Mouse (Mus musculus): ENCODE measurements around the gene Mprip. TPM values are rescaled to one million over a fixed set of nuclear protein-coding genes. Genes with fewer than 3 reads are reported as not detected.
A peak's percentile ranks its signal among the peaks of the same experiment; 100 is the strongest.
"Not testable (repeated sequence)": the region's sequence is repeated elsewhere in the genome, so short reads cannot be mapped to it uniquely, and the experiment has no call there.

Gene Mprip
- 128 and 142 TPM in 2 replicates for total RNA-seq (2017)

- no peak for ATAC-seq (replicated peaks in 1 of 2; ENCODE audit: insufficient read depth in 1 of 2, low FRiP score in 2 of 2, low TSS enrichment in 1 of 2, low read depth in 1 of 2, poor library complexity in 2 of 2, severe bottlenecking in 2 of 2)
Observed at GRCm38 (mm10) chr11:59661005-59661404, at the start of gene Mprip. Mprip (plus strand) TSS chr11:59661305.

- ATAC-seq (replicated peaks in 1 of 2; ENCODE audit: insufficient read depth in 1 of 2, low FRiP score in 2 of 2, low TSS enrichment in 1 of 2, low read depth in 1 of 2, poor library complexity in 2 of 2, severe bottlenecking in 2 of 2), result no peak
Observed at GRCm38 (mm10) chr11:59611646-59612045, 49.5 kb upstream of the Mprip start.

DNA sequence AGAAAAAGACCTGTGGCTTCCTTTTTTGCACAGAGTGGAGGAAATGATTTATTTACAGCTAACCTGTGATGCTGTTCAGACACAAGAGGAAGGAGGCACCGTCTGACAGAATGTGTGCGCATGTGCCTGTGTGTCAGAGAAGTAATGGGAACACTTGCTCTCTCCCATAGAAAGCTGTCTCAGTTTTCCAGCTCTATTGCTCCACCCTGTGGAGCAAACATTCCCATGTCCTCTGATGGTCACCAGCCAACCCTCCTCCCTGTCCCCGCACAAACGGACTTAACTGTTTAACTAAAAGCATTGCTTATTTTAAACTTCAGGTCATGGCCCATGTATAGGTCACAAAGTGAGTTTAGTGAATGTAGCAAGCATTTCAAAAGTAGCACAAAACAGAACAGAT, 47.0 kb upstream of the Mprip start:
- no peak for ATAC-seq (replicated peaks in 1 of 2; ENCODE audit: insufficient read depth in 1 of 2, low FRiP score in 2 of 2, low TSS enrichment in 1 of 2, low read depth in 1 of 2, poor library complexity in 2 of 2, severe bottlenecking in 2 of 2)

GRCm38 (mm10) chr11:59616986-59617385, 44.1 kb upstream of the Mprip start:
- ATAC-seq (replicated peaks in 1 of 2; ENCODE audit: insufficient read depth in 1 of 2, low FRiP score in 2 of 2, low TSS enrichment in 1 of 2, low read depth in 1 of 2, poor library complexity in 2 of 2, severe bottlenecking in 2 of 2), result not testable (repeated sequence)

DNA sequence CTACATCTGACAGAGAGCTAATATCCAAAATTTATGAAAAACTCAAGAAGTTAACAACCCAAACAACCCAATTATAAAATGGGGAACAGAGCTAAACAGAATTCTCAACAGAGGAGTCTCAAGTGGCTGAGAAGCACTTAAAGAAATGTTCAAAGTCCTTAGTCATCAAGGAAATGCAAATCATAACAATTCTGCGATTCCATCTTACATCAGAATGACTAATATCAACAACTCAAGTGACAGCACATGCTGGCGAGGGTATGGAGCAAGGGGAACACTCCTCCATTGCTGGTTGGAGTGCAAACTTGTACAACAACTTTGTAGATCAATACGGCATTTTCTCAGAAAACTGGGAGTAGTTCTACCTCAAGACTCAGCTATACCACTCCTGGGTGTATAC, 38.9 kb upstream of the Mprip start:
- ATAC-seq (replicated peaks in 1 of 2; ENCODE audit: insufficient read depth in 1 of 2, low FRiP score in 2 of 2, low TSS enrichment in 1 of 2, low read depth in 1 of 2, poor library complexity in 2 of 2, severe bottlenecking in 2 of 2), result no peak

DNA sequence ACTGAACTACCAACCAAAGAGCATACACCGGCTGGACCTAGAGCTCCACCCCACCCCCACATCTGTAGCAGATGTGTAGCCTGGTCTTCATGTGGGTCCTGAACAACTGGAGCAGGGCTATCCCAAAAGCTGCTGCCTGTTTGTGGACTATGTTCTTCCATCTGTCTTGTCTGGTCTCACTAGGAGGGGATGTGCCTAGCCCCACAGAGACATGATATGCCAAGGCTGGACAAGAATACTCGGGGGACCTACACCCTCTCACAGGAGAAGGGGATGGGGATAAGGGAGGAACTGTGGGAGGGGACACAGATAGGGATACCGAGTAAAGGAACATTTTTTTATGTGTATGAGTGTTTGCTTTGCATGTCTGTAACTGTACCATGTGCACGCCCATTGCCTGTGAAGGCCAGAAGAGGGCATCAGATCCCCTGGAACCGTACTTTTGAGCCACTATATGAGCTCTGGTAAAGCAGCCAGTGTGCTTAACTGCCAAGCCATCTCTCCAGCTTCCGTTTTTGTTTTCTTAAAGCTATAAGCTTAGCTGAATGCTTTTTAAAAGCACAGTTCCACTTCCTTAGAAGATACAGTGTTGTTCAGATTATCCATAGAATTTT, 37.0 kb upstream of the Mprip start:
- ATAC-seq (replicated peaks in 1 of 2; ENCODE audit: insufficient read depth in 1 of 2, low FRiP score in 2 of 2, low TSS enrichment in 1 of 2, low read depth in 1 of 2, poor library complexity in 2 of 2, severe bottlenecking in 2 of 2), result peak; percentile 96 to 98

- no peak for ATAC-seq (replicated peaks in 1 of 2; ENCODE audit: insufficient read depth in 1 of 2, low FRiP score in 2 of 2, low TSS enrichment in 1 of 2, low read depth in 1 of 2, poor library complexity in 2 of 2, severe bottlenecking in 2 of 2)
Observed at GRCm38 (mm10) chr11:59626192-59626591, 34.9 kb upstream of the Mprip start.

GRCm38 (mm10) chr11:59628177-59628576, 32.9 kb upstream of the Mprip start:
- 0 out of 4 replicates have a peak, but pooled peaks of 1 of the 2 experiments have one; percentile 41 for ATAC-seq (replicated peaks in 1 of 2; ENCODE audit: insufficient read depth in 1 of 2, low FRiP score in 2 of 2, low TSS enrichment in 1 of 2, low read depth in 1 of 2, poor library complexity in 2 of 2, severe bottlenecking in 2 of 2)

GRCm38 (mm10) chr11:59629871-59630270, 31.2 kb upstream of the Mprip start:
- no peak for ATAC-seq (replicated peaks in 1 of 2; ENCODE audit: insufficient read depth in 1 of 2, low FRiP score in 2 of 2, low TSS enrichment in 1 of 2, low read depth in 1 of 2, poor library complexity in 2 of 2, severe bottlenecking in 2 of 2)

GRCm38 (mm10) chr11:59631980-59632379, 29.1 kb upstream of the Mprip start:
- no peak for ATAC-seq (replicated peaks in 1 of 2; ENCODE audit: insufficient read depth in 1 of 2, low FRiP score in 2 of 2, low TSS enrichment in 1 of 2, low read depth in 1 of 2, poor library complexity in 2 of 2, severe bottlenecking in 2 of 2)

DNA sequence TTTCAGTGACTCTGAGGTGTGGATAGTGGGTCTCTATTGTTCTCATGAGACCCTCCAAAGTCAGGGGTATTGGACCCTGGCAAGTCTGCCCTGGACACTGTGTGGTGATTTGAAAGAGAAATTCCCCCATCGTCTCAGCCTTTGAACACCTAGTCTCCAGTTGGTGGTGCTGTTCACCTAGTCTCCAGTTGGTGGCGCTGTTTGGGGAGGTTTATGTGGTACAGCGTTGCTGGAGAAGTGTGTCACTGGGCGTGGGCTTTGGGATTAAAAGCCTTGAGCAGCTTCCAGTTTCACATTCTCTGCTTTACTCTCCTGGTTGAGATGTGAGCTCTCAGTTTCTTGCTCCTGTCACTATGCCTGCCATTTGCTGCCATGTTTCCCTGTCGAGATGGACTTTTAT, 28.1 kb upstream of the Mprip start:
- peak; percentile 39 to 75; a peak in 2 of 4 replicates for ATAC-seq (replicated peaks in 1 of 2; ENCODE audit: insufficient read depth in 1 of 2, low FRiP score in 2 of 2, low TSS enrichment in 1 of 2, low read depth in 1 of 2, poor library complexity in 2 of 2, severe bottlenecking in 2 of 2)

GRCm38 (mm10) chr11:59634001-59634660, 27.0 kb upstream of the Mprip start:
- no peak for ATAC-seq (replicated peaks in 1 of 2; ENCODE audit: insufficient read depth in 1 of 2, low FRiP score in 2 of 2, low TSS enrichment in 1 of 2, low read depth in 1 of 2, poor library complexity in 2 of 2, severe bottlenecking in 2 of 2)

GRCm38 (mm10) chr11:59635251-59635795, 25.8 kb upstream of the Mprip start:
- ATAC-seq (replicated peaks in 1 of 2; ENCODE audit: insufficient read depth in 1 of 2, low FRiP score in 2 of 2, low TSS enrichment in 1 of 2, low read depth in 1 of 2, poor library complexity in 2 of 2, severe bottlenecking in 2 of 2), result no peak

DNA sequence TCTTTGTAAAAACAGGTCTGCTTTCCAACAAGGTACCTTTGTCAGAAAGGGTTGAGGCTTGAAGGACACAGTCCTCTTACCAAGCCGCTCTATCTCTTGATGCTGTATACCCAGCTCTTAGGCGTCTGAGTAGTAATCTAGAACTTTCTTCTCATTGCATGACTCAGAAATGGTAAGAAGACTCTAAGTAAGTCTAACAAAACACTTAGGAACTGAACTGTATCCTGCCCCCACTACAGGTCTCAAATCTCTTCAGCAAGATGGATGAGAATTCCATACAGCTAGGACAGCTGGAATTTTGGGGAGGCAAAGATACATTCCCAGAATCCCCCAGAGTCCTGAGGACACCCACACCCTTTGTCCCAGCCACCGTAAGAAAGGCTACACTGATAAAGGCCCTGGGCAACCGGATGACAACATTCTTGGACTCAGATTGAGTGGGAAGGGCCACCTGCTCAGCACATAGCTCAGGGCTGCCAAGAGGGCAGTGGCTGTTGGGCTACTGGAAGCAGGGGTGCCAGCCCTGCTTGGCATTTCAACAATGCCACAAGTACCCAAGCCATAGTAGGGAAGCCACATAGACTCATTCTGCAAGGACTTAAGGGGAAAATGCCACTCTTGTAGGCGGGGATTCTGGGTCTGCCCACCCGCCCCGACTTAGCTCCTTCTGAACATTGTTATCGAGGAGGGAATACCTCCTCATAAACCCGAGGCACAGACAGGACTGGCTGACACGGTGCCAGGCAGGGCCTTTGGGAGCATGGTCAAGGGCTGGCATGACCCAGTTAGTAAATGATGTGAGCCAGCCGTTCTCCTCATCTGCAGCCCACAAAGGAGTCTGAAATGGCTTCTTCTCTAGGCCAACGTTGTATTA, 25.0 kb upstream of the Mprip start:
- ATAC-seq (replicated peaks in 1 of 2; ENCODE audit: insufficient read depth in 1 of 2, low FRiP score in 2 of 2, low TSS enrichment in 1 of 2, low read depth in 1 of 2, poor library complexity in 2 of 2, severe bottlenecking in 2 of 2), result no peak

DNA sequence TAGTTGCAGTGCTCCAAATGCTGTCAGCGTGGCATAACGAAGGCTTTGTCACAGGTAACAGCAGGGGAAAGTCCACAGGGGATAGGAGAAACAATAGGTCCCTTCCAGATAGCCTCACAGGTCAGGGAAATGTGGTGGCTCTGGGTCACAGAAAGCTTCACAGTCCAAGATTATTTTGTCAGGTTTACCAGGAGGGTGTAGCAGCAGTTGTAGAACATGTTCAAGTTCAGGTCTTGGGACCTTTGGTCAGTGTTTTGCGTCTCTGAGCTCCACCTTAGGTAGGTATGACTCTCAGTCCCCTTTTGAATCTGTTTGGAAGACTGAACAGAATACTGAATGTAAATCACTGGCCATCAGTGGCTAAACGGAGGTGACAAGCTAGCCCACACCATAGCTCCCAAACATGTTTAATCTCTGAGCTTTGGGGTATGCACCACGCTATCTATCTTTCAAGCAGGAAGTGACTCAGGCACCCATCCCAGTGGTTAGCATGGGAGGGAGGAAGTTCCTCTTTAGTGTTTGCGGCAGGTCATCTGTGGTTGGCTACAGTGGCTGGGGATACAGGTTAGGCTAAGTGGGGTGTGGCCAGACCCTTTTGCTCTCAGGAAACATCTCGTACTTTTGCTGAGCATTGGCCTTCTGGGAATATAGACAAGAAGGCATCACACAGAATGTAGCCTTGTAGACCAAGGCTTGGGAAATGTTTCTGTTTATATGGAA, 24.2 kb upstream of the Mprip start:
- peak; percentile 88 to 89 for ATAC-seq (replicated peaks in 1 of 2; ENCODE audit: insufficient read depth in 1 of 2, low FRiP score in 2 of 2, low TSS enrichment in 1 of 2, low read depth in 1 of 2, poor library complexity in 2 of 2, severe bottlenecking in 2 of 2)

GRCm38 (mm10) chr11:59639957-59640643, 21.0 kb upstream of the Mprip start:
- no peak for ATAC-seq (replicated peaks in 1 of 2; ENCODE audit: insufficient read depth in 1 of 2, low FRiP score in 2 of 2, low TSS enrichment in 1 of 2, low read depth in 1 of 2, poor library complexity in 2 of 2, severe bottlenecking in 2 of 2)

DNA sequence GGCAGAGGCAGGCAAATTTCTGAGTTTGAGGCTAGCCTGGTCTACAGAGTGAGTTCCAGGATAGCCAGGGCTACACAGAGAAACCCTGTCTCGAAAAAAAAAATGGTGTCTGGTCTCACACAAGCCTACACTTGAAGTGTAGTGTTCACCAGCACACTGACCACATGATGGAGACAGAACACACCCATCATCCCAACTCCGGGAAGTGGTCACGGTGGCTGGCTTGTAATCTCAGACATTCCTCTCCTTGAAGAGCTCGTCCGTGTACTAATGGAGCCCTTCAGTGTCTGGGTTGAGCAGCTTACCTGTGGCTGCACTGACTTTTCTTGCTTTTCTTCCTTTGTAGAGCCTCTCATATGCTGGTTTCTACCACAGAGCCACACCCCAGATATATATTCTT, 19.9 kb upstream of the Mprip start:
- ATAC-seq (replicated peaks in 1 of 2; ENCODE audit: insufficient read depth in 1 of 2, low FRiP score in 2 of 2, low TSS enrichment in 1 of 2, low read depth in 1 of 2, poor library complexity in 2 of 2, severe bottlenecking in 2 of 2), result no peak

All from hematopoietic stem cell, adult 5-6 weeks (primary cell).